Mouse (Mus musculus): ENCODE measurements around the gene Gdf11.

DNA sequence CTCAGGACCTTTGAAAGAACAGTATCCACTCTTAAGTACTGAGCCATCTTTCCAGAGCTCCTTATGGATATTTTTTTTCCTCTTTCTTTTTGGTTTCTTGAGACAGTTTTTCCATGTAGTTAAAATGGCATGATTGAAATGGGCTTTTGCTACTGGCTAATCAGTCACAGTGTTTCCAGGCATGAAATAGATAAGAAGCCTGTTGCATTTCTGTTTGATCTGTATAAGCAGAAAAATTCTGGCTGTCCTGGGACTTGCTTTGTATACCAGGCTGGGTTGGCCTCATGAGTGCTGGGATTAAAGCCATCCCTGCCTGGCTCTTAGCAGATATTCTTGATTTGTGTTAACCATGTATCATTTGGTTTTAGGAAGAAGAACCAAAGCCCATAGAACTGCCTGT, 52.1 kb downstream of the Gdf11 start:
- TF ChIP-seq CTCF (IDR thresholded peaks at IDR 0.05; ENCODE audit: low read depth, low read length) (no peak), POLR2A (IDR thresholded peaks at IDR 0.05; ENCODE audit: borderline replicate concordance, low read depth, low read length) (no peak)

Measured in bone marrow macrophage, adult 2 months (primary cell).